Mouse (Mus musculus) forebrain, embryonic 11.5 days (tissue): ENCODE measurements at regions not wholly inside any gene's neighbourhood (a gene's known extent, or its start where the extent isn't known, plus 50 kb on each side); places are given as distances from the start of the nearest gene placed in this dataset.

Experiments used
- ATAC-seq: fragments of 200-750 bp; cut with Nextera tagmentation; replicated peaks from 2 replicates; pipeline ENCODE4 v1.8.0; 2017; ENCODE audit warnings: moderate TSS enrichment; ENCODE audit not compliant: low FRiP score
- DNase-seq: peaks from one replicate; pipeline ENCODE4 v3.0.0-alpha.2; 2017; ENCODE audit warnings: low spot score
- H3K27ac ChIP-seq: fragments of 300-500 bp; sonication (generic); 2 replicates; pipeline ENCODE4 v1.5.1; 2014; ENCODE audit warnings: low read depth, low read length
- H3K27me3 ChIP-seq: fragments of 300-500 bp; sonication (generic); 2 replicates; pipeline ENCODE4 v1.6.1; 2014; ENCODE audit warnings: mild to moderate bottlenecking, low read length, mixed read lengths; ENCODE audit not compliant: control insufficient read depth, insufficient read depth
- H3K36me3 ChIP-seq: fragments of 300-500 bp; sonication (generic); 2 replicates; pipeline ENCODE4 v1.6.1; 2014; ENCODE audit warnings: mild to moderate bottlenecking, low read length, moderate library complexity, mixed read lengths; ENCODE audit not compliant: control insufficient read depth, insufficient read depth
- H3K4me1 ChIP-seq: fragments of 300-500 bp; sonication (generic); replicated peaks from 2 replicates; pipeline ENCODE4 v1.6.1; 2014; ENCODE audit warnings: low read length, mixed read lengths; ENCODE audit not compliant: control insufficient read depth, insufficient read depth
- H3K4me2 ChIP-seq: fragments of 300-500 bp; sonication (generic); 2 replicates; pipeline ENCODE4 v1.6.1; 2014; ENCODE audit warnings: low read depth, mild to moderate bottlenecking, low read length, moderate library complexity, mixed read lengths; ENCODE audit not compliant: severe bottlenecking
- H3K4me3 ChIP-seq: fragments of 300-500 bp; sonication (generic); 2 replicates; pipeline ENCODE4 v1.5.1; 2014; ENCODE audit warnings: low read depth, low read length
- H3K9ac ChIP-seq: fragments of 300-500 bp; sonication (generic); 2 replicates; pipeline ENCODE4 v1.6.1; 2014; ENCODE audit warnings: low read length
- H3K9me3 ChIP-seq: fragments of 300-500 bp; sonication (generic); 2 replicates; pipeline ENCODE4 v1.6.1; 2016; ENCODE audit warnings: low read length, mixed read lengths; ENCODE audit not compliant: control insufficient read depth
- WGBS: fragments of 180-500 bp; shearing (Covaris S2); extraction: QIAGEN DNeasy Blood & Tissue Kit; methylation state at CpG from one replicate; pipeline ENCODE4 v1.1.7; 2014; 5-methylcytosine and 5-hydroxymethylcytosine counted together

- WGBS, result 37% methylated on average over 1 of the region's 1 CpGs
- Histone ChIP-seq H3K36me3 (no peaks in the 10 kb centered on the region), H3K27ac (no peak overlapping the region), H3K4me3 (no peak overlapping the region), H3K4me2 (no peak overlapping the region), H3K9ac (no peak overlapping the region), H3K27me3 (no peaks in the 10 kb centered on the region), H3K9me3 (no peaks in the 10 kb centered on the region), H3K4me1 (peaks cover 8% of the 10 kb centered on the region; the same call in 1 of the 2 replicates)
- no peak for ATAC-seq
- DNase-seq, result no peak
Observed at GRCm38 (mm10) chr7:113052952-113053351, 99.2 kb downstream of the Rassf10 start.

DNA sequence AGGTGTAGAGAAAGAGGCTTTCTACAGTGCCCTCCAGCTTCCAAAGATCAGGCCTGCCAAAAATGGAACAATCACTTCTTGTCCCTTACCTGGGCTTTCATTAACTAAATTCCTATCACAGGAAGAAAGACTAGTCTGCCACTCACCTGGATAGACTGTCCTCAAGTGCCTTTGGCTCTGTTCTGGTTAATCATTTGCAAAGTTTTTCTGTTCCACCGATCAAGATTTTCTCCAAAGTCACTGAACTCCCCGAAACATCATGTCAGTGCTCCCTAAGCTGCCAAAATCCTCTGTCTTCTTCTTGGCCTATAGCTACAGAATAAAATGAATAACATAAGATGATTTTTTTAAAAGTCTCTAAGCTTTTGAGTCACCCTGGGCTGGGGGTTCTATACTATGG lies 102.7 kb downstream of the Rassf10 start:
- Histone ChIP-seq H3K4me1 (no peaks in the 10 kb centered on the region; the same call in 1 of the 2 replicates), H3K9ac (no peak overlapping the region), H3K9me3 (no peaks in the 10 kb centered on the region), H3K27me3 (no peaks in the 10 kb centered on the region), H3K36me3 (no peaks in the 10 kb centered on the region), H3K4me2 (no peak overlapping the region), H3K4me3 (no peak overlapping the region), H3K27ac (no peak overlapping the region)
- WGBS, result 86% methylated on average over 2 of the region's 2 CpGs
- DNase-seq, result no peak
- ATAC-seq, result no peak

DNA sequence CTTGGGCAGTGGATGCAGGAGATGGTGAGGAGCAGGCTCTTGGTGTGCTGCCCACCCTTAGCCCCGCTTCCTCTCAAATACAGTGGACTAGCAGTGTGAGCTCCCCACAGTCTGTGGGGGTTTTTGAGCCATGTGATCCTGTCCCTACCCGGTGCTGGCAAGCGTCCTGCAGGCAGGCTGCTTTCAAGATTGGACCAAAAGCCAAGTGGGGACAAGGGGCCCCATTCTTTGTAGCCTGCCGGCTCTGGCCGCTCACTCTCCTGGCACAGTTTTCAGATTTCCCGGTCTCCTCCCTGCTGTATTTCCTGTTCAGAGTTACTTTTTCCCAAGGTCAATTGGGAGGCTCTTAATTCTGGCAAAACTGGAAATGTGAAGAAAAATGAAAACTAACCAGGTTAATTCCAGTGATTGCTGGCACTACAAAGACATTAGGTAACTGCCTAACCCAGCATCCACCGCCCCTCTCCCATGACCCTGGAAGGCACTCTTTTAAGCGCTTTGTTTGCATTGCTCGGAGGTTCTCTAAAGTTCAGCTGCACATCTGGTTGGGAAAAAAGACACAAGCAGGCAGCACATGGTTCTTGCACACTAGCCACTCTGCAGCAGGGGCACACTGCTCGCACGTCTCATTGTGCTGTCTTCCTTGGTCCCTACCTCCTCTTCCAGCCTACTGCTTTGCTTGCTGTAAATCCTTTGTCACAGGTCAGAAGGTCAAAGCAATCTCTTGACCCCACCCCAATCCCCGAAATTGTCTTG lies 105.6 kb downstream of the Rassf10 start:
- no peak overlapping the region for H3K4me3 ChIP-seq
- H3K9ac ChIP-seq, result no peak overlapping the region
- H3K36me3 ChIP-seq, result no peaks in the 10 kb centered on the region
- no peak overlapping the region for H3K27ac ChIP-seq
- H3K4me1 ChIP-seq, result no peaks in the 10 kb centered on the region; the same call in 1 of the 2 replicates
- no peak overlapping the region for H3K4me2 ChIP-seq
- ATAC-seq, result no peak
- no peak for DNase-seq
- no peaks in the 10 kb centered on the region for H3K27me3 ChIP-seq
- H3K9me3 ChIP-seq, result no peaks in the 10 kb centered on the region
- 42% methylated on average over 12 of the region's 12 CpGs for WGBS

GRCm38 (mm10) chr7:113059967-113060284 lies 106.2 kb downstream of the Rassf10 start:
- DNase-seq, result no peak
- H3K9ac ChIP-seq, result no peak overlapping the region
- H3K27ac ChIP-seq, result no peak overlapping the region
- H3K27me3 ChIP-seq, result no peaks in the 10 kb centered on the region
- WGBS, result 64% methylated on average over 5 of the region's 5 CpGs
- H3K9me3 ChIP-seq, result no peaks in the 10 kb centered on the region
- H3K4me3 ChIP-seq, result no peak overlapping the region
- no peak for ATAC-seq
- no peaks in the 10 kb centered on the region for H3K36me3 ChIP-seq
- H3K4me1 ChIP-seq, result no peaks in the 10 kb centered on the region; the same call in 1 of the 2 replicates
- no peak overlapping the region for H3K4me2 ChIP-seq

DNA sequence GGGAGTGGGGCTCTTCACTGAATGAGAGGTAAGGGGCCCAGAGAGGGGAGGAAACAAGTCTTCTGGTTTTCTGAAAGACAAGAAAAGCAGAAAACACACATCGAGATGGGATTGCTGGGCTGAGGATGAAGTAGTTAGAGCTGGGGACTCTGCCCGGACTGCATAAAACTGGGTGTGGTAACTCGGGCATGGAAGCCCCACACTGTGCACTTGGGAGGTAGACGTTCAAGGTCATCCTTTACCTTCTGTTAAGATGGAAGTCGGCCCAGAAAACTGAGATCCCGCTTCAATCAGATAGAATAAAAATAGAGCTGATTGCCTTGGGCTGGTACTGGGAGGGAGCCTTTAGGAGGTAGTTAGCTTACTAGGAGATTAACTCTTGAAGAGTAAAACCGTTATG lies 107.2 kb downstream of the Rassf10 start:
- DNase-seq (no peak), ATAC-seq (no peak)
- 75% methylated on average over 7 of the region's 7 CpGs for WGBS
- H3K4me2 ChIP-seq, result no peak overlapping the region
- no peaks in the 10 kb centered on the region for H3K36me3 ChIP-seq
- H3K9me3 ChIP-seq, result no peaks in the 10 kb centered on the region
- H3K27ac ChIP-seq, result no peak overlapping the region
- no peaks in the 10 kb centered on the region; the same call in 1 of the 2 replicates for H3K4me1 ChIP-seq
- H3K4me3 ChIP-seq, result no peak overlapping the region
- H3K27me3 ChIP-seq, result no peaks in the 10 kb centered on the region
- H3K9ac ChIP-seq, result no peak overlapping the region

- Histone ChIP-seq H3K4me2 (no peak overlapping the region), H3K9ac (no peak overlapping the region), H3K4me1 (no peaks in the 10 kb centered on the region), H3K9me3 (no peaks in the 10 kb centered on the region), H3K4me3 (no peak overlapping the region), H3K36me3 (no peaks in the 10 kb centered on the region), H3K27ac (no peak overlapping the region), H3K27me3 (no peaks in the 10 kb centered on the region)
- no peak for DNase-seq
- no peak for ATAC-seq
- 84% methylated on average over 12 of the region's 12 CpGs for WGBS
Observed at GRCm38 (mm10) chr7:113066536-113066935, 112.8 kb downstream of the Rassf10 start.

GRCm38 (mm10) chr7:113068296-113068695 lies 114.5 kb downstream of the Rassf10 start:
- no peaks in the 10 kb centered on the region for H3K9me3 ChIP-seq
- no peaks in the 10 kb centered on the region for H3K36me3 ChIP-seq
- 95% methylated on average over 6 of the region's 6 CpGs for WGBS
- no peak overlapping the region for H3K9ac ChIP-seq
- ATAC-seq (no peak), DNase-seq (no peak)
- no peak overlapping the region for H3K4me3 ChIP-seq
- no peak overlapping the region for H3K4me2 ChIP-seq
- no peaks in the 10 kb centered on the region for H3K4me1 ChIP-seq
- no peaks in the 10 kb centered on the region for H3K27me3 ChIP-seq
- no peak overlapping the region for H3K27ac ChIP-seq

DNA sequence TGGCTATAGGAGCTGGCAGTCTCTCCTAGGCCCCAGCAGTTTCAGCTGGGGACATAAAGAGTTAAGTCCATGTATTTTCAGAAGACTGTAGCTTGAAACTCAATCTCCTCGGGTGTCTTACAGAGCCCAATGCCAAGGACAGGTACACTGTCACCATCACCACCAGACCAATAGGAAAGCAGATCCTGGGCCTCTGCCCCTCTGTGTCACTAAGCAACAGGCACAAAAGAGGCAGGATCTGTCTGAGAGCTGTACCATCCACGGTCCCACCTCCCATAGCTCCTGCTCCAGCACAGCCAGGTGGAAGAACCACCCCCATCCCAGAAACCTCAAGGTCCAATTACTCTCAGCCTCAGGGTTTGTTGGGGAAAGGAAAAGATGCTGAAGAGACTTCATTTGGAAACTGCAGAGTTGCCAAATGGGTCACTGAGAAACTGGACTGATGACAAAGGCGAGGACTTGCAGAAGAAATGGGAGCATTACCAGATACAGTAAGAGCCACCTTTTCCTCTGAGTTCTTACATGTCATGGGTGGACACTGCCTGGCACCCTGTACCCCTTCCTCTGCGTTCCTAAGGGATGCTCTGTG lies 115.7 kb downstream of the Rassf10 start:
- no peak overlapping the region for H3K4me2 ChIP-seq
- H3K27me3 ChIP-seq, result no peaks in the 10 kb centered on the region
- WGBS, result 70% methylated on average over 4 of the region's 4 CpGs
- H3K4me1 ChIP-seq, result no peaks in the 10 kb centered on the region
- ATAC-seq (no peak), DNase-seq (no peak)
- no peak overlapping the region for H3K27ac ChIP-seq
- no peak overlapping the region for H3K9ac ChIP-seq
- H3K4me3 ChIP-seq, result no peak overlapping the region
- no peaks in the 10 kb centered on the region for H3K9me3 ChIP-seq
- H3K36me3 ChIP-seq, result no peaks in the 10 kb centered on the region

DNA sequence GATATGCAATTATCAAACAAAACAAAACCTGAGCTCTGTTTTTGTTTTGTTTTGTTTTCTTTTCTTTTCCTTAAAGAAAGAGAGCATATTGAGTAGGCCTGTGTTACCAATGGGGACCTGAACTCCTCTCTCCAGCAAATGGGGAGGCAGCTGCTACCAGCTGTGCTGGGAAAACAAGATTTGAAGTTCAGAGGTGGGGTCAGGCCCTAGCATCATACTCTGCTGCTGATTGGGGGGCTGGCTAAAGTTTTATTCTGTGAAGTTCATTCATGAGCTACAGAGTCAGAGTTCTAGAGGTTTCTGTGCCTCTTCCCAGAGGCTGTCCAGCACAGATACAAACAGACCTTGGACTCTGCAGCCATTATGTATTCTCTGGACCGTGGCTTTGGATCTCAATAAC lies 117.7 kb downstream of the Rassf10 start:
- no peak overlapping the region for H3K9ac ChIP-seq
- H3K4me1 ChIP-seq, result no peaks in the 10 kb centered on the region
- H3K27me3 ChIP-seq, result no peaks in the 10 kb centered on the region
- H3K9me3 ChIP-seq, result no peaks in the 10 kb centered on the region
- DNase-seq (no peak), ATAC-seq (no peak)
- no peak overlapping the region for H3K4me3 ChIP-seq
- H3K4me2 ChIP-seq, result no peak overlapping the region
- WGBS, result 88% methylated on average over 1 of the region's 1 CpGs
- H3K27ac ChIP-seq, result no peak overlapping the region
- H3K36me3 ChIP-seq, result no peaks in the 10 kb centered on the region
